Mouse (Mus musculus) midbrain, embryonic 10.5 days (tissue): ENCODE results near the gene Lsp1. TPM values are rescaled to one million over a fixed set of nuclear protein-coding genes. Genes with fewer than 3 reads are reported as not detected.

ENCODE experiments used
- DNase-seq: peaks from one replicate; pipeline ENCODE4 v3.0.0-alpha.2; 2017; ENCODE audit warnings: low spot score
- H3K27ac ChIP-seq: fragments of 300-500 bp; sonication (generic); replicated peaks from 2 replicates; pipeline ENCODE4 v1.5.1; 2016; ENCODE audit warnings: mild to moderate bottlenecking
- H3K27me3 ChIP-seq: fragments of 300-500 bp; sonication (generic); 2 replicates; pipeline ENCODE4 v1.6.1; 2016; ENCODE audit warnings: low read depth, mild to moderate bottlenecking; ENCODE audit not compliant: poor library complexity, severe bottlenecking
- H3K36me3 ChIP-seq: fragments of 300-500 bp; sonication (generic); 2 replicates; pipeline ENCODE4 v1.6.1; 2016; ENCODE audit warnings: mild to moderate bottlenecking, moderate library complexity
- H3K4me1 ChIP-seq: fragments of 300-500 bp; sonication (generic); 2 replicates; pipeline ENCODE4 v1.6.1; 2016
- H3K4me3 ChIP-seq: fragments of 300-500 bp; sonication (generic); 2 replicates; pipeline ENCODE4 v1.5.1; 2016; ENCODE audit warnings: mild to moderate bottlenecking, moderate library complexity
- H3K9me3 ChIP-seq: fragments of 300-500 bp; sonication (generic); replicated peaks from 2 replicates; pipeline ENCODE4 v1.6.1; 2016; ENCODE audit warnings: mild to moderate bottlenecking
- WGBS: fragments of 180-500 bp; shearing (Covaris S2); methylation state at CpG from one replicate; pipeline ENCODE4 v1.1.7; 2016; 5-methylcytosine and 5-hydroxymethylcytosine counted together
- polyA plus RNA-seq: library from polyadenylated mRNA; unstranded; fragments of >200 nt; fragmentation: Nextera tagmentation; extraction: Ambion mirVana; gene quantifications from 2 replicates; pipeline ENCODE4 v1.2.1, GENCODE M21; 2016

Lsp1 gene
- polyA plus RNA-seq, 1 experiment from 2014 or later: 14.2 TPM

GRCm38 (mm10) chr7:142449038-142449617, 11.5 kb upstream of the Lsp1 start:
- Histone ChIP-seq H3K27me3 (no peaks in the 10 kb centered on the region), H3K4me3 (no peak overlapping the region), H3K27ac (no peak overlapping the region), H3K4me1 (peaks cover 2% of the 10 kb centered on the region; the same call in 1 of the 2 replicates), H3K9me3 (no peaks in the 10 kb centered on the region), H3K36me3 (no peaks in the 10 kb centered on the region)
- no peak for DNase-seq
- WGBS: 83% methylated on average over 6 of the region's 6 CpGs

- no peaks in the 10 kb centered on the region for H3K9me3 ChIP-seq
- H3K4me3 ChIP-seq: no peak overlapping the region
- peak overlapping the region; percentile 69 for H3K27ac ChIP-seq
- no peaks in the 10 kb centered on the region for H3K27me3 ChIP-seq
- H3K36me3 ChIP-seq: no peaks in the 10 kb centered on the region
- 26% methylated on average over 1 of the region's 1 CpGs for WGBS
- peaks cover 41% of the 10 kb centered on the region for H3K4me1 ChIP-seq
- DNase-seq: no peak
Measured at GRCm38 (mm10) chr7:142454706-142455105, 5.9 kb upstream of the Lsp1 start.

- H3K27me3 ChIP-seq: no peaks in the 10 kb centered on the region
- peak overlapping the region; percentile 69 for H3K27ac ChIP-seq
- no peak for DNase-seq
- H3K4me1 ChIP-seq: peaks cover 41% of the 10 kb centered on the region
- 63% methylated on average over 2 of the region's 2 CpGs for WGBS
- no peaks in the 10 kb centered on the region for H3K36me3 ChIP-seq
- no peak overlapping the region for H3K4me3 ChIP-seq
- no peaks in the 10 kb centered on the region for H3K9me3 ChIP-seq
Measured at GRCm38 (mm10) chr7:142455251-142455650, 5.4 kb upstream of the Lsp1 start.

GRCm38 (mm10) chr7:142456806-142457205, 3.8 kb upstream of the Lsp1 start:
- 65% methylated on average over 3 of the region's 3 CpGs for WGBS
- Histone ChIP-seq H3K36me3 (no peaks in the 10 kb centered on the region), H3K4me3 (no peak overlapping the region), H3K27ac (peak overlapping the region; percentile 84), H3K9me3 (no peaks in the 10 kb centered on the region), H3K4me1 (peaks cover 41% of the 10 kb centered on the region), H3K27me3 (no peaks in the 10 kb centered on the region)
- no peak for DNase-seq

GRCm38 (mm10) chr7:142457227-142457811, 3.3 kb upstream of the Lsp1 start:
- no peak for DNase-seq
- WGBS: 35% methylated on average over 3 of the region's 3 CpGs
- Histone ChIP-seq H3K27me3 (no peaks in the 10 kb centered on the region), H3K4me3 (no peak overlapping the region), H3K36me3 (no peaks in the 10 kb centered on the region), H3K4me1 (peaks cover 41% of the 10 kb centered on the region), H3K27ac (peak overlapping the region; percentile 84), H3K9me3 (no peaks in the 10 kb centered on the region)

- DNase-seq: no peak
- H3K9me3 ChIP-seq: no peaks in the 10 kb centered on the region
- H3K27me3 ChIP-seq: no peaks in the 10 kb centered on the region
- H3K27ac ChIP-seq: peak overlapping the region; percentile 84
- WGBS: 59% methylated on average over 2 of the region's 2 CpGs
- no peak overlapping the region for H3K4me3 ChIP-seq
- H3K36me3 ChIP-seq: no peaks in the 10 kb centered on the region
- peaks cover 41% of the 10 kb centered on the region for H3K4me1 ChIP-seq
Measured at GRCm38 (mm10) chr7:142458026-142458425, 2.6 kb upstream of the Lsp1 start.

- WGBS: 87% methylated on average over 5 of the region's 5 CpGs
- Histone ChIP-seq H3K4me3 (no peak overlapping the region), H3K9me3 (no peaks in the 10 kb centered on the region), H3K27me3 (no peaks in the 10 kb centered on the region), H3K27ac (peak overlapping the region; percentile 84), H3K4me1 (peaks cover 39% of the 10 kb centered on the region), H3K36me3 (no peaks in the 10 kb centered on the region)
- DNase-seq: no peak
Measured at GRCm38 (mm10) chr7:142458676-142459298, 1.8 kb upstream of the Lsp1 start.

- peaks cover 39% of the 10 kb centered on the region for H3K4me1 ChIP-seq
- no peak overlapping the region for H3K4me3 ChIP-seq
- H3K27ac ChIP-seq: no peak overlapping the region; the same call in none of the 2 replicates
- DNase-seq: no peak
- H3K27me3 ChIP-seq: no peaks in the 10 kb centered on the region
- H3K9me3 ChIP-seq: no peaks in the 10 kb centered on the region
- WGBS: 95% methylated on average over 2 of the region's 2 CpGs
- no peaks in the 10 kb centered on the region for H3K36me3 ChIP-seq
Measured at GRCm38 (mm10) chr7:142459299-142459691, 1.3 kb upstream of the Lsp1 start.

GRCm38 (mm10) chr7:142461446-142461845, 837 bp downstream of the Lsp1 start:
- peaks cover 17% of the 10 kb centered on the region for H3K4me1 ChIP-seq
- no peak overlapping the region for H3K4me3 ChIP-seq
- H3K9me3 ChIP-seq: no peaks in the 10 kb centered on the region
- H3K27ac ChIP-seq: no peak overlapping the region
- 92% methylated on average over 2 of the region's 2 CpGs for WGBS
- no peaks in the 10 kb centered on the region; the same call in 1 of the 2 replicates for H3K27me3 ChIP-seq
- H3K36me3 ChIP-seq: no peaks in the 10 kb centered on the region
- no peak for DNase-seq

- H3K9me3 ChIP-seq: no peaks in the 10 kb centered on the region
- H3K27ac ChIP-seq: peak overlapping the region; percentile 46
- peaks cover 10% of the 10 kb centered on the region for H3K4me1 ChIP-seq
- no peak overlapping the region for H3K4me3 ChIP-seq
- DNase-seq: no peak
- WGBS: 87% methylated on average over 6 of the region's 6 CpGs
- no peaks in the 10 kb centered on the region; the same call in 1 of the 2 replicates for H3K27me3 ChIP-seq
- no peaks in the 10 kb centered on the region for H3K36me3 ChIP-seq
Measured at GRCm38 (mm10) chr7:142462190-142462589, 1.6 kb downstream of the Lsp1 start.

- no peaks in the 10 kb centered on the region for H3K9me3 ChIP-seq
- DNase-seq: no peak
- peaks cover 6% of the 10 kb centered on the region for H3K4me1 ChIP-seq
- WGBS: 78% methylated on average over 4 of the region's 4 CpGs
- peak overlapping the region; percentile 46; the same call in 1 of the 2 replicates for H3K27ac ChIP-seq
- no peaks in the 10 kb centered on the region; the same call in 1 of the 2 replicates for H3K27me3 ChIP-seq
- H3K36me3 ChIP-seq: no peaks in the 10 kb centered on the region
- no peak overlapping the region for H3K4me3 ChIP-seq
Measured at GRCm38 (mm10) chr7:142462594-142463078, 2.0 kb downstream of the Lsp1 start.

- Histone ChIP-seq H3K36me3 (no peaks in the 10 kb centered on the region), H3K9me3 (no peaks in the 10 kb centered on the region), H3K27ac (peak overlapping the region; percentile 90), H3K4me3 (no peak overlapping the region), H3K27me3 (peaks cover 7% of the 10 kb centered on the region; the same call in 1 of the 2 replicates), H3K4me1 (peaks cover 35% of the 10 kb centered on the region)
- 86% methylated on average over 7 of the region's 7 CpGs for WGBS
- no peak for DNase-seq
Measured at GRCm38 (mm10) chr7:142470171-142470691, 9.6 kb downstream of the Lsp1 start.
